Mouse (Mus musculus) megakaryocyte-erythroid progenitor cell, adult 5-6 weeks (primary cell): ENCODE measurements around the gene Tefm. TPM values are rescaled to one million over a fixed set of nuclear protein-coding genes. Genes with fewer than 3 reads are reported as not detected.
"Not testable (repeated sequence)": the region's sequence is repeated elsewhere in the genome, so short reads cannot be mapped to it uniquely, and the experiment has no call there.

Experiments
- ATAC-seq: replicated peaks from 2 replicates; pipeline ENCODE4 v1.8.0; 2016; ENCODE audit warnings: mild to moderate bottlenecking, inconsistent platforms; ENCODE audit not compliant: severe bottlenecking, poor library complexity, low FRiP score, low TSS enrichment
- total RNA-seq, 2 experiments: library from RNA; stranded (forward) in 1 of 2; stranded (reverse) in 1 of 2; fragments of 200-1000, 215-1000 nt in 1 of 2; fragments of >200 nt in 1 of 2; fragmentation: Nextera tagmentation in 1 of 2; gene quantifications; 2 replicates each; pipeline ENCODE4 v1.2.3; 2014 to 2017

Gene Tefm
- total RNA-seq (2014; fragmentation: Nextera tagmentation) (23.4 and 30.9 TPM in 2 replicates), total RNA-seq (2017) (19.0 and 22.6 TPM in 2 replicates)

DNA sequence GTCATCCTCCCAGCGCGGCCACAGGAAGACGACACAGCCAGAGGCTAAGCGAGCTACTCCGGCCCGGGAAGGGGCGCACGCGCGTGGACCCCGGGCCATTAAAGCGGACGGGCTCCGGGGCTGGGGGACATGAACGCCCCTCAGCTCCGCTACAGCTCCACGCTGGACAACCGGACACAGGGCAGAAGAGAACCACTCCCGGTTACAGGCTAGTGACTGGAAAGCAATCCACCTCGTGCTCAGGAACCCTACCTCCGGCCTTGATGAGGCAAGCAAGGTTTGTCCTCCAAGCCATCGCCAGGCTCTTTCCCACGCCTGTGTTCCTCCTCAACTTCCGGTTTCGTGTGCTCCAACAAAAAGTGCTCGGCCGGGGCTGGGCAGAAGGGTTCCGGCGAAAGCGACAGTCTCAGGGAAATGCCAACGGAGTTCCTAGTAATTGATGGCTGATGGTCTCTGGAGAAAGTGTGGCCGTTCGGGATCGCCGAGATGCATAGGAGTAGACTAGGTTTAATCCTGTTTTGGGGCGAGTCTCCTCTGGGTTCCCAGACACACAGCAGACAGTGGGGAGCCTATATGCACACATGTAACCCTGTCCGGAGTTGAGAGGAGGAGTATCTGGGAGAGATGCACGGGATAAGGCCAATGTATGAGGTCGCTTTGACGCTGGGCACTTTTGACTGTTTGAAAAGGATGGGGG, at the start of gene Tefm:
TSS of gene Tefm (minus strand) at position 351 of the 697 bp plus-strand sequence.
- peak; percentile 87 for ATAC-seq

DNA sequence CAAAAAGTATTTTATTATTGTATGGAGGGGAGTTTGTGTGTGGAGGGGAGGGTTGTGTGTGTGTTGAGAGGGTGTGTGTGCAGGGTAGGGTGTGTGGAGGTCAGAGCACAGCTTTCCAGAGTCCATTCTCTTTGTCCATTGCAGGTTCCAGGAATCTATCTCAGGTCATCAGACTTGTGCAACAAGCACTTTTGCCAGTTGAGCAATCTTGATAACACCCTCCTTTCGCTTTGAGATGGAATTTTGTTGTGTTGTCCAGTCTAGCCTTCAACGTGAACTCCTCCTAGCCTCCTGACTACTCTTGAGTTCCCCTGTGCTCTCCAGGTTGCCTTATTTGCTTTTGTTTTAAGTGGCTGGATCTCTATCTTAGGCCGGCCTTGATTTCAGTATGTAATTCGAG, 48.3 kb upstream of the Tefm start:
- no peak for ATAC-seq

DNA sequence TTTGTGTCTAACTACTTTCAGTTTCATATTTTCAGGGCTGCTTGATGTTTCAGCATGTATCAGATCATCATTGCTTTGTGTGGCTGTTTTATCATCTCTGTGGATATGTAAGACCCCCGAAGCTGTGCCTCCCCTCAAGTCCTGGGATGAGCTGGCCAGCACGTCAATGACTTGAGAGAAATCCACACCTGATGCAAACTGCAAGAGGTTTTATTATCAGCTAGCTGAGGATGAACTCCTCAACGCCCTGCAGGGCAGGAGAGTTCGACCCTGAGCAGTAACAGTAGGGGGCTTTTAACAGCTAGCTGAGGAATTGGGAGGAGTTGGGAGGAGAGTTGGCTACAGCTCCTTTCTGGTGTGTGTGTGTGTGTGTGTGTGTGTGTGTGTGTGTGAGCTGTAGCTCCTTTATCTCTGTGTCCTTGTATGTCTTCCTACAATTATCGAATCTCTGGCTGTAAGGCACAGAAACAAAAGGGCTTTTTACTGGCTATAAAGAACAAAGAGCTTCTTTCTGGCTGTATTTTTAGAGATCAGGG, 43.5 kb upstream of the Tefm start:
- not testable (repeated sequence) for ATAC-seq

DNA sequence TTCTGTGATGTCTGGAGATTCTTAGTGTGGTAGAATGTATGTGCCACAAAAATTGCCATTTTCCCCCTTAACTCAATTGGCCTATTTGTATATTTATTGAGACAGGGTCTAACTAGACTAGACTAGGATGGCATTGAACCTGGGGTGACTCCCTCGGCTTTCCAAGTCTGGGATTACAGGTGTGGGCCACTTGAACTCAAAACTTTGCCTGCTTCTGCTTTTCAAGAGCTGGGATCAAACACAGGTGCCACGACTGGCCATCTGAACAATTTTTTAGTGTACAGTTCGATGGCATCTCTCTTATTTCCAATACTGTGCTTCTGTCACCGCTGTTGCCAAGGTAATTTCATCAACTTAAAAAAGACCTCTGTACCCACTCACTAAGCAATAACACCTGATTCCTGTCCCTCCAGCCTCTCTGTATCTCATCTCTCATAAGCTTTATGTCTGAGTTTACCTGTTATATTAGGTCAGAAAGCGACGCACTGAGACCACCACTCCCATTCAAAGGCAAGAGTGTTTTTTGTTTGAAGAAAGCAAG, 42.6 kb upstream of the Tefm start:
- no peak for ATAC-seq

DNA sequence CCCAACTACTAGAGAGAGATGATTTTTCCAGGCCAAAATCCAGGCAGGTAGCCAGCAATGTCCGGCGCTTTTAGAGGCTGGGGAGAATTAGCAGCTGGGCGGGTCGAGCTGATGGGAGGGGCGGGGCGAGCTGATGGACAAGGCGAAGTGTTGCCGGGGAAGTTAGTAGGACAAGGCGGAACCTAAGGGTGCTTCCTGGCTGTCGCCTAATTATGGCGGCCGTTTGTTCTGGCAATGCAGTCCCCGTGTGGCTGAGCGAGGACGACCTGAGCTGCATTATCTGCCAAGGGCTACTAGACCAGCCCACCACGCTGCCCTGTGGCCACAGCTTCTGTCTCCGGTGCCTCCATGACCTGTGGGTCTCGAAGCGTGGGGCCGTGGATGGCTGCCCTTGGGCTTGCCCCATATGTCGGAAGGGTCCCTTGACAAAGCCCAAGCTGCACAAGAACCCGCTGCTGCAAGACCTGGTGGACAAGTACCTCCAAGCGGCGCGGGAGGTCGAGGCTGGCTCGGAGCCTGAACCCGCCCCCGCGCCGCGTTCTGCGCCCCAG, 41.8 kb upstream of the Tefm start, which contains the start of gene Rnf135:
TSS of gene Rnf135 (plus strand) at position 147 of the 551 bp plus-strand sequence.
- ATAC-seq = peak; percentile 99

DNA sequence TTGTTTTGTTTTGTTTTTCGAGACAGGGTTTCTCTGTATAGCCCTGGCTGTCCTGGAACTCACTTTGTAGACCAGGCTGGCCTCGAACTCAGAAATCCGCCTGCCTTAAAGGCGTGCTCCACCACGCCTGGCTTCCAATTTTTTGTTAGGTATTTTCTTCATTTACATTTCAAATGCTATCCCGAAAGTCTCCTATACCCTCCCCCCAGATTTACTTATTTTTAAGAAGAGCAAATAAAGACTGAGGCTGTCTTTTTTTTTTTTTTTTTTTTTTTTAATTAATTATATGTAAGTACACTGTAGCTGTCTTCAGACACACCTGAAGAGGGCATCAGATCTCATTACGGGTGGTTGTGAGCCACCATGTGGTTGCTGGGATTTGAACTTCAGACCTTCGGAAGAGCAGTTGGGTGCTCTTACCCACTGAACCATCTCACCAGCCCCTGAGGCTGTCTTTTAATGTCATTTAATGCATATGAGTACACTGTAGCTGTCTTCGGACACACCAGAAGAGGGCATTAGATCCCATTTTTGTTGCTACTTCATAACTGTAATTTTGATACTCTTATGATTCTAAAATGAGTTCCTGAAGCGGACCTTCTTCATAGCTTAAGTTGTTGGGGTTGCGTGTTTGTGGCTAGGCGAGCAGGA, 41.2 kb upstream of the Tefm start:
- peak; percentile 42 for ATAC-seq

DNA sequence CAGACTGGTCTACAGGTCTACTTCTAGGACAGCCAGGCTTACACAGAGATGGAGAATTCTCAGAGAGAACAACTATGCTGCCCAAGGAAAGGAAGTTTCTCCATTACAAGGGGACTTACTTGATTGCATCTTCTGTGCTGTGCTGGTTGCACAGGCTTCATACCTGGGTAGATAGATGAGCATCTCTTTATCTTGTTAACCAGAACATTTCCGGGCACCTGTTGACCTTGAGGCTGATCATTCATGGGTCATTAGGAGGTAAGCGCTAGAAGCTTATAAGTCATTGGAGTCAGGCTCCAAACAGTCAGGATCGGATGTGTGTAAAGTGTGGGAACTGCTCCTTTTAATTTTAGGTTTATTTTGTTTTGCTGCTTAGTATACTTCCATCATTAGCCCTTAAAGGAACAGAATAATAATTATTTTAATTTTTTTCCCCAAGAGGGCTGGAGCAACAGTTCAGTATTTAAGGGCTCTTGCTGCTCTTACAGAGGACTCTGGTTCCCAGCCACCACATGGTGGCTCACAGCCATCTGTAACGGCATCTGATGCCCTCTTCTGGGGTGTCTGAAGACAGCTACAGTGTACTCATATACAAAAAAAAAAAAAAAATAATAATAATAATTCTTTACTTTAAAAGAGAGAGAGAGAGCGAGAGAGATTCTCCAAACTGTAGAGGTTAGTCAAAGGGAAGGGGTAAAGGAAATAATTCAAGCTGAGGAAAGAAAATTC, 39.2 kb upstream of the Tefm start:
- no peak for ATAC-seq

DNA sequence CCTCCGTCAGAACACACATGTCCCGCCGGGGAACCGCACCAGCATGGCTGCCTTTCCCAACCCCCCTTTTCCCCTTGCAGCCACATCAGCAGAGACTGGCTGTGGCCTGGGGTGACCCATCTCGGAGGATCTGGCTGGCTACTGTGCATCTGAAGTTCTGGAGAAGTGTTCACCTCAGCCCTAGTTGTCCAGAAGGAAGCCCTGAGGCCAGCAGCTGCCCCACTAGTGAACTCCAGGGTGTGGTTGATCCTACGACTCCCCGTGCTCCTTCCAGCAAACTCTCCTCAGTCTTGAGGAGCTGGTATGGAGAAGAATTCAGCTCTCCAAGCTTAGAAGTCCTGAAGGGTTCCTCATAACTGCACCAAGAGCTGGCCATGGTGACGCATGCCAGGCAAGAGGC, 36.3 kb upstream of the Tefm start:
- no peak for ATAC-seq

DNA sequence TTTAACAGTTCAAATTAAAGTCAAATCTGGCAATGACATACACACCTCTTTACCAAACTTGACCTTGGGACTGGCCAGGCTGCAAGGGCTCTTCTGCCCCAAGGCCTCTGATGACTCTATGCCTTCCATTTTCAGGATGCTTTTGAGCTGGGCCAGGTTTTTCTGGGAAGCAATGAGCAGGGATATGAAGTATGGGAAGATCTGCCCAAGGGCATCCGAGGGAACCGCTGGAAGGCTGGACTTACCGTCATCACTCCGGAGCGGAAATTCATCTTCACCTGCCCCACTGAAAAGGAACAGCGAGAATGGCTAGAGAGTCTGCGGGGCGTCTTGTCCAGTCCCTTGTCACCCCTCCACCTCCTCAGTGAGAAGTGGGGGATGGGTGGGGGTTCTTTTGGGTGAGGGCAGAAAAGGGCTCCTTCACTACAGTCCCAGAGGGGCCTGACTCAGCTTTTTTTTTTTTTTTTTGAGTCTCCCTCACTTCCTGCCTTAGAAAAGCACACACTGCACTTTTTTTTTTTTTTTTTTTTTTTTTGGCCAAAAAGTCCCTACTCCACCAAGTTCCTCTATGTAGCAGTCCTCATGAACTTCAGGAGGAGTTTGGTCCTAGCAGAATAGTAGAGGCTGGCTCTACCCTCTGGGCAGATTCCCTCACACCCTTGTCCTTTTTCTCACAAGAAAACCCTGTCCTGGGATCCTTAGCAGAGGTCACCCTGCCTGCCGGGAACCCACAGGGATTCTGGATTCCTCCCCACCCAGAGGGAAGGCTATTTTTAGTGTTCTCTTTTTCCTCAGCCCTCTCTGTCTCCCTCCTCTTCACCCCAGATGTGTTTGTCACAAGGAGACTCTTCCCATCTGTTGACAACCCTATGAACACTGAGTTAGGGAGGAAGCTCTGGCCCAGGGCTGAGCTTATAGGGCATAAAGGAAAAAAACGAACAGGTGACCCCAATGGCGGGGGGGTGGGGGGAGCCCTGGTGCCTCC, 35.2 kb upstream of the Tefm start:
- no peak for ATAC-seq

DNA sequence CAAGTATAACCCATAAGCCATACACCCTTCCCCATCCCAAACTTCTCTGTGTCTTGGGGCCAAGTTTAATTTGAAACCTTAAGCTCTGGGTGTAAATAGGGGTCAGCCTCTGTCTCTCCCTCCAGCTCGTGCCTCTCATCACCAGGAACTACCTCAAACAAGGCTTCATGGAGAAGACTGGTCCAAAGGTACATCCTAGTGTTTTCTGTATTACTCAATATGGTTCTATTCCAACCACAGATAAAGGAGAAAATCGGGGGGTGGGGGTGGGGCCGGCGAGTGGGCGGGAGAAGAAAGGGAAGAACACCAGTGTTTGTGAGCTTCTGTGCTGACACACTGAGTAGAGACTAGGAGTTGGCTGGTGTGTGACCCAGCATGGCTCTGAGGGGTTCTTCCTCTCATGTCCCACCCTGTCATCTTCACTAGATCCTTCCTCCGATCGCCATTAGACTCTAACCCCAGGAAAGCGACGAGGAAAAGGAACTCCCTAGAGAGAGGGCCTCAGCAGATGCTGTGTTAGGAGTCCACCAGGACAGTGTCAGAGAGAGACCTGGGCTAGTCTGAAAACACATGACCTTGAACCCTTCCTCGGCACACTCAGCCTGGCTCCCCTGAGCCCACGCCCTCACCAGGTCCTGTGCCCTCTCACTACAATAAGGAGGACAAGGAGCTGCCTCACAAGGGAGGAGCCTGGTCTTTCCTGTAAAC, 32.1 kb upstream of the Tefm start:
- ATAC-seq = no peak

DNA sequence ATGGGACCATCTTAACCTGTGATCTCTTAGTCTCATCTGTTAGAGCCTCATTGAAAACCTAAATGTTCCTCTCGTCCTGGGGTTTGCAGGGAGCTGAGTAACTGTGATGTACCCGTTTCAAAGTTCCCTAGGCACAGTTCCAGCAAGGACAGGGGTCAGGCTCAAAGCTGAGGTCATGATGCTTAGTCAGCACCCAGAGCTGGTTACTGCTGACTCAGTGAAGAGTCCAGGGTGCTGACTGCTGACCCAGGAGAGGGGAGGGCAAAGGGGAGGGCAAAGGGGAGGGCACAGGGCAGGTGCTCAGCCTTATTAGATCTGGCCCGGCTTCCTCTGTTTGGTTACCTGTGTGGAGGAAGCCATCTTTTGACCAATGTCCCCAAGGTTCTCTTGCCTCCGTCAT, 29.9 kb upstream of the Tefm start:
- ATAC-seq = no peak

DNA sequence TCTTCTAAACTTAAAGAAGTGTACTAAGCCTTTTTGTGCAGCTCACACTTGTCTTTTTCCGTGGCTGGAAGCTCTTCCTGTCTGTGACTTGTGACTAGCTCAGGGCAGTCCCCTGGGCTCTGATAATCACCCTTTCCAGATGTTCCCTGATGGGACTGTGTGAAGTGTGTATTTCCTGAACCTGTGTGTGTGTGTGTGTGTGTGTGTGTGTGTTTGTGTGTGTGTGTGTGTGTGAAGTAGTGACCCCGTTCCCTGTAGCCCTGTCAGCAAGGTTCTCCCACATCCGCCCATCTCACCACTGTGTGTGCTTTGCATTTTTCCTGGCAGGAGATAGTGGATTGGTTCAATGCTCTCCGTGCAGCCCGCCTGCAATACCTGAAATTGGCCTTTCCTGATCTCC, 28.4 kb upstream of the Tefm start:
- no peak for ATAC-seq

DNA sequence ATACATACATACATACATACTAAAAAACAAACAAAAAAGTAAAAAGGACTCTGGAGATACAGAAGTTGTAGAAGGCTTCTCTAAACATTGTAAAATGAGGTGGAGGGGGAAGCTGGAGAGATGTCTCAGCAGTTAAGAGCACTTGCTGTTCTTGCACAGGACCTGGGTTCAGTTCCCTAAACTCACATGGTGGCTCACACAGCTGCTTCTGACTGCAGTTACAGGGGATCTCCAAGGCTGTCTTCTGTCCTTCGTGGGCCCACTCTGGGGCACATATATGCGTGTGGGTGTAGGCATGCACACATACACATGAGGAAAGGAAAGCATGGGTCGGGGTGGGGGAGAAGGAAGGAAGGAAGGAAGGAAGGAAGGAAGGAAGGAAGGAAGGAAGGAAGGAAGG, 27.7 kb upstream of the Tefm start:
- no peak for ATAC-seq

DNA sequence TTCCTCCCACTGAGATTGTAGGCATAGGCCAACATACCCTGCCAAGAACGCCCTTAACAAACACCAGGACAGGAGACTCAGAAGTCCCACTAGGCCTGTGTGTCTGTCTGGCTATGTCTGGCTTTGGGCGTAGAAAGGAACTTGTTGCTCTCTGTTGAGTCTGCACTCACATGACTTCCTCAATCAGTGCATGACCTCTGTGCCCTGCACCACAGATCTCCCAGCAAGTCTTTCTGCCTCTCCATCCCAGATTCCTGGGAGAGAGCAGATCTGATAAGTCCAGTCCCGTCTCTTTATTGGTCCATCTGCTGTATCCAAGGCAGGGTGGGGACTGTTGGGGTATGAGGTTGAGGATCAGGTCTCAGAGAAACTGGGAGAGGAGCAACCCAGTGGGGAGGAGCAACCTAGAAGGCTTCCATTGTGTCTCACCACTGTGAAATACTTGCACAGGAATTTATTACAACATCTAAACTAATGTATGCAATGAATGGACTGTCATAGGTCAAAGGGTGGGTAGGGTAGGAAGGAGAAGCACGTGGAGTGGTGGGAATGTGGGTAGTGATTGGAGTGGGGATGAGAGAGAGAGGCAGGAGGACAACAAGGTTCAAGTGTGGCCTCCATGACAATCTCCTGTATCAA, 26.8 kb upstream of the Tefm start:
- no peak for ATAC-seq

DNA sequence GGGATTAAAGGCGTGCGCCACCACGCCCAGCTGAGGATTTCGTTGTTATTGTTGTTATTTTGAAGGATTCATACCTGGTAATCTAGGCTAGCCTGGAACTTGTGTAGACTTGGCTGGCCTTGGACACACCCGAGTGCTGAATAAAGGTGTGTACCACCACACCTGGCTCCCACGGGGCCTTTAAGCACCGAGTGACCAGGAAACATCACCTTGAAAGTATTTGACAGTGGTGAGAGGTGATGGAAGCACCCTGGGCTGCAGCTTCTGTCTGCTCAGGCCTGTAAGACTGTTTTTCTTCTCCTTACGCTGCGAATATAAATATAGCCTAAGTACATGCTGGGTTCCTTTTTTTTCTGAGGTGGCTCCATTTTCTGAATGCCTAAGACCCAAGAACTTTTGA, 26.1 kb upstream of the Tefm start:
- no peak for ATAC-seq

DNA sequence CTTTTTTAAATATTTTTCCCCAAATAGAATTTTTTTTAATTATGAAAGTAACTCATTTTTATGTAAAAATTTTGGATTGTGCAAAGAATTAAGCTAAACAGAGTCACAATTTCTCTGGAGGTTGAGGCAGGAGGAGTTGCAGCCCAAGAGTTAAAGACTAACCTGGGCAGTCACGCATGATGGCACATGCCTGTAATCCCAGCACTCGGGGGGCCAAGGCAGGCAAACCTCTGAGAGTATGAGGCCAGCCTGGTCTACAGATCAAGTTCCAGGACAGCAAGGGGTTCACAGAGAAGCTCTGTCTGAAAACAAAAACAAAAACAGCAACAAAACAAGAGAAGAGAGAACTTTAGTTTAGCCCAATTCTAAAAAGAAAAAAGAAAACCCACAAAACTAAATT, 22.2 kb upstream of the Tefm start:
- ATAC-seq = no peak

DNA sequence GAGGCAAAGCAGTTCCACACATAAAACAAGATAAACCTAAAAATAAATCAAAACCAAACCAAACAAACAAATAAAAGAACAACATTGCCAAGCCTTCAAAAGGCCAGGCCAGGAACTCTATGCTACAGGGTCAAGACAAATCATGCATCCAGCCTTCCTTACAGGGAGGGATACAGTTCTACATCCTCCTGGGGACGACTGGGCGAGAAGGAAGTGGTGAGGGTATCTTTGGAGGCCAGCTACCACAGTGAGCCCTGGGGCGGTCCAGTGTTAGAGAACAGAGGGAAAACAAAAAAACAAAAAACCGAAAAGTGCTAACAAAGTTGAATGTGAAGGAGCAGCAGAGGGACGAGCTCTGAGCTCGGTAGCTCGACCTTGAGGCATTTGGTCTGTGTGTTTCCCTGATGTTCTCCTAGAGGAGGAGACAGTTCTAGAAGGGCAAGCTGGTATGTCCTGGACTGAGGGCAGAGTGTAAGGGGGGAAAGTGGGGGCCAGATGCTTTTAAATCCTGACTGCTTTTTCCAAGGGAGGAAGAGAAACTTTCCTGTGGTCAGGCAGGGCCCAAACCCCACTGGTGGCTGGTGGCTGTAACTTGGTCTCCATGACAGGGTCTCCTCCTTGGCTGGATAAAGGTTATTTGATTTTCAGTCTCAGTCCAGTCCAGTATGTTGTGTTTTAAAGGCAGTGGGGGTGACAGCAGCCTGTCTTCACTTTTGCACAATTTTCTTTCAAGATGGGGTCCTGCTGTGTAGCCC, 21.6 kb upstream of the Tefm start:
- no peak for ATAC-seq
